Mouse (Mus musculus): ENCODE measurements at regions not wholly inside any gene's neighbourhood (a gene's known extent, or its start where the extent isn't known, plus 50 kb on each side); places are given as distances from the start of the nearest gene placed in this dataset.

DNA sequence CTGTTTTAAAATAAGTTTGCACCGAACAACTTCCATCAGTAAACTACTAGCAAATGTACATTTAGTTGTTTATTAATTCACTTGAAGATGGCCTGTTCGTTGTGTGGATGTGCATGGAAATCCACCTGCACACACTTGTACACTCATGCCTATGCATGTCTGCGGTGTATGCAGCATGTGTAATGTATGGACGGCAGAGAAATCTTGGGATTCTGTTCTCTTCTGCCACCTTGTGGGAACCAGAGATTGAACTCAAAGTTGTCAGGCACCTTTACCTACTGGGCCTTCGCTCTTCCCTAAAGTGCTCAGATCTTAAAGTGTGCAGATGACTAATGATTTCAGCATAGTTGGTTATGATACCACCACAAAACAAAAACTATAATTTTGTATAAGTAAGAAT is 137.4 kb downstream of the Kitl start:
- no peaks in the 10 kb centered on the region for H3K36me3 ChIP-seq (ENCODE audit: control insufficient read depth in 1 of 2, insufficient read depth in 2 of 2, low read length in 2 of 2)
- H3K79me2 ChIP-seq (ENCODE audit: control insufficient read depth, insufficient read depth, low read length, poor library complexity) = no peaks in the 10 kb centered on the region
- TF ChIP-seq CHD2 (IDR thresholded peaks at IDR 0.05; ENCODE audit: low read length) = no peak
- TF ChIP-seq CTCF (IDR thresholded peaks at IDR 0.05 in 2 of 3, conservative IDR thresholded peaks at IDR 0.05 in 1 of 3; ENCODE audit: control insufficient read depth in 1 of 3, insufficient read depth in 1 of 3, low read depth in 2 of 3, low read length in 3 of 3, poor library complexity in 1 of 3, severe bottlenecking in 1 of 3) = peak in 1 of 3 experiments; percentile 8; a peak in 1 of 6 replicates
- no peak for TF ChIP-seq CHD1 (IDR thresholded peaks at IDR 0.05; ENCODE audit: low read depth, low read length)
- no peak for TF ChIP-seq ZMIZ1 (IDR thresholded peaks at IDR 0.05; ENCODE audit: low read depth, low read length)
- no peak for TF ChIP-seq ETS1 (IDR thresholded peaks at IDR 0.05; ENCODE audit: low read depth, low read length)
- no peak for TF ChIP-seq POLR2A (IDR thresholded peaks at IDR 0.05; ENCODE audit: control insufficient read depth in 1 of 2, insufficient read depth in 1 of 2, low read depth in 1 of 2, low read length in 2 of 2, poor library complexity in 1 of 2)
- no peaks in the 10 kb centered on the region for H3K4me1 ChIP-seq (ENCODE audit: control insufficient read depth in 1 of 2, insufficient read depth in 2 of 2, low read length in 2 of 2)
- no peak overlapping the region for H3K27ac ChIP-seq (ENCODE audit: control insufficient read depth, low read depth, low read length)
- no peak for DNase-seq (ENCODE audit: low read depth, low spot score)
- no peaks in the 10 kb centered on the region for H3K27me3 ChIP-seq (ENCODE audit: control insufficient read depth in 1 of 2, insufficient read depth in 2 of 2, low read length in 2 of 2)
- no peak overlapping the region for H3K9ac ChIP-seq (ENCODE audit: control insufficient read depth, low read depth, low read length, poor library complexity, severe bottlenecking)
- H3K9me3 ChIP-seq (replicated peaks; ENCODE audit: insufficient read depth, low read length) = no peaks in the 10 kb centered on the region
- no peak overlapping the region for H3K4me3 ChIP-seq (ENCODE audit: control insufficient read depth in 1 of 2, insufficient read depth in 1 of 2, low read depth in 2 of 2, low read length in 2 of 2)

DNA sequence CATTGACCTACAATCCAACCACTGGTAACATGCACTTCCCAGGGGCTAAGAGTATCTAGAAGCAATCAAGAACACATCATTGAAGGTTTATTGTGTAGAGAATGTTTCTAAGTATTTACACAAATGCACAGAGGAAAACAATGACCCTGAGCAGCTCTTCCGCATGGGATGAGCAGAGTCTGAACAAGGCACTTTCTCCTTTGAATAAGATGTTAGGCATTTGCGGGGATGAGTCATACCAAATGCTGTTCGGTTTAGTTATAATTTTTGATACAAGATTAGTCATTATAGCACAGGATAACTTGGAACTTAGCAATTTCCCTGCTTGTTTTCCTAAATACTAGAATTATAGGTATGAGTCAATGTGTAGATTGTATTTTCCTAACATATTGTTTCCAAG is 137.9 kb downstream of the Kitl start:
- no peaks in the 10 kb centered on the region for H3K9me3 ChIP-seq (replicated peaks; ENCODE audit: insufficient read depth, low read length)
- TF ChIP-seq MEF2A (IDR thresholded peaks at IDR 0.05; ENCODE audit: extremely low read depth, insufficient replicate concordance, low read depth, low read length, poor library complexity, severe bottlenecking) (no peak), NELFE (IDR thresholded peaks at IDR 0.05; ENCODE audit: low read depth, low read length) (no peak), MYC (IDR thresholded peaks at IDR 0.05; ENCODE audit: low read depth, low read length) (no peak), MAFK (IDR thresholded peaks at IDR 0.05; ENCODE audit: borderline replicate concordance, low read depth, low read length) (no peak), ZKSCAN1 (IDR thresholded peaks at IDR 0.05; ENCODE audit: low read depth, low read length) (no peak), RCOR1 (IDR thresholded peaks at IDR 0.05; ENCODE audit: low read depth, low read length) (no peak), MXI1 (IDR thresholded peaks at IDR 0.05; ENCODE audit: low read depth, low read length) (no peak), KAT2A (conservative IDR thresholded peaks at IDR 0.05; ENCODE audit: low read depth, low read length) (no peak), MYB (IDR thresholded peaks at IDR 0.05; ENCODE audit: low read depth, low read length) (no peak), GATA1 (IDR thresholded peaks at IDR 0.05; ENCODE audit: low read depth, low read length) (no peak), USF2 (IDR thresholded peaks at IDR 0.05; ENCODE audit: borderline replicate concordance in 1 of 2, insufficient read depth in 1 of 2, low read depth in 1 of 2, low read length in 2 of 2) (no peak), CTCF (IDR thresholded peaks at IDR 0.05 in 2 of 3, conservative IDR thresholded peaks at IDR 0.05 in 1 of 3; ENCODE audit: control insufficient read depth in 1 of 3, insufficient read depth in 1 of 3, low read depth in 2 of 3, low read length in 3 of 3, poor library complexity in 1 of 3, severe bottlenecking in 1 of 3) (no peak), ZC3H11A (IDR thresholded peaks at IDR 0.05; ENCODE audit: low read depth, low read length) (no peak), USF1 (IDR thresholded peaks at IDR 0.05; ENCODE audit: low read depth, low read length) (no peak), ZMIZ1 (IDR thresholded peaks at IDR 0.05; ENCODE audit: low read depth, low read length) (no peak), RAD21 (IDR thresholded peaks at IDR 0.05; ENCODE audit: low read depth, low read length) (no peak)
- H3K27me3 ChIP-seq (ENCODE audit: control insufficient read depth in 1 of 2, insufficient read depth in 2 of 2, low read length in 2 of 2) = no peaks in the 10 kb centered on the region
- no peak overlapping the region for H3K9ac ChIP-seq (ENCODE audit: control insufficient read depth, low read depth, low read length, poor library complexity, severe bottlenecking)
- H3K36me3 ChIP-seq (ENCODE audit: control insufficient read depth in 1 of 2, insufficient read depth in 2 of 2, low read length in 2 of 2) = no peaks in the 10 kb centered on the region
- no peak for DNase-seq (ENCODE audit: low read depth, low spot score)
- no peak overlapping the region for H3K4me3 ChIP-seq (ENCODE audit: control insufficient read depth in 1 of 2, insufficient read depth in 1 of 2, low read depth in 2 of 2, low read length in 2 of 2)
- H3K27ac ChIP-seq (ENCODE audit: control insufficient read depth, low read depth, low read length) = no peak overlapping the region
- no peaks in the 10 kb centered on the region for H3K79me2 ChIP-seq (ENCODE audit: control insufficient read depth, insufficient read depth, low read length, poor library complexity)
- H3K4me1 ChIP-seq (ENCODE audit: control insufficient read depth in 1 of 2, insufficient read depth in 2 of 2, low read length in 2 of 2) = no peaks in the 10 kb centered on the region

All from MEL (cell line).